Mouse (Mus musculus): ENCODE data around the gene Nhlrc3. TPM values are rescaled to one million over a fixed set of nuclear protein-coding genes. Genes with fewer than 3 reads are reported as not detected.

The Nhlrc3 gene
- total and polyA plus RNA-seq, 2 experiments from 2014 or later, result 4.2 to 5.1 TPM

- H3K27me3 ChIP-seq (ENCODE audit: control insufficient read depth, insufficient read depth, low read length), result no peaks in the 10 kb centered on the region
- ATAC-seq (ENCODE audit: insufficient read depth, low read depth) (no peak), DNase-seq (ENCODE audit: low spot score) (no peak)
- H3K27ac ChIP-seq (ENCODE audit: low read depth), result no peak overlapping the region
- H3K4me3 ChIP-seq (ENCODE audit: low read depth, low read length), result no peak overlapping the region
- no peak overlapping the region for H3K9ac ChIP-seq (replicated peaks; ENCODE audit: low read depth, low read length)
- no peak overlapping the region for H3K4me2 ChIP-seq (ENCODE audit: low read depth, low read length)
- 89% methylated on average over 3 of the region's 3 CpGs for WGBS
- no peaks in the 10 kb centered on the region for H3K4me1 ChIP-seq (ENCODE audit: control insufficient read depth, insufficient read depth)
- TF ChIP-seq CTCF (IDR thresholded peaks at IDR 0.05; ENCODE audit: low read depth) (no peak), EP300 (IDR thresholded peaks at IDR 0.05; ENCODE audit: low read depth) (no peak)
- peaks cover 17% of the 10 kb centered on the region for H3K36me3 ChIP-seq (replicated peaks; ENCODE audit: control insufficient read depth, insufficient read depth, low read length)
- H3K9me3 ChIP-seq (replicated peaks; ENCODE audit: control insufficient read depth, low read length), result no peaks in the 10 kb centered on the region
Observed at GRCm38 (mm10) chr3:53446801-53447200, 16.3 kb downstream of the Nhlrc3 start.

- Histone ChIP-seq H3K9me3 (replicated peaks; ENCODE audit: control insufficient read depth, low read length) (no peaks in the 10 kb centered on the region), H3K4me1 (ENCODE audit: control insufficient read depth, insufficient read depth) (no peaks in the 10 kb centered on the region), H3K27me3 (ENCODE audit: control insufficient read depth, insufficient read depth, low read length) (no peaks in the 10 kb centered on the region), H3K9ac (replicated peaks; ENCODE audit: low read depth, low read length) (no peak overlapping the region), H3K4me2 (ENCODE audit: low read depth, low read length) (no peak overlapping the region), H3K4me3 (ENCODE audit: low read depth, low read length) (no peak overlapping the region), H3K36me3 (replicated peaks; ENCODE audit: control insufficient read depth, insufficient read depth, low read length) (0 out of 2 replicates have a peak, but pooled peaks cover 5% of the 10 kb centered on the region), H3K27ac (ENCODE audit: low read depth) (no peak overlapping the region)
- TF ChIP-seq EP300 (IDR thresholded peaks at IDR 0.05; ENCODE audit: low read depth), result no peak
- no peak for TF ChIP-seq CTCF (IDR thresholded peaks at IDR 0.05; ENCODE audit: low read depth)
- WGBS, result 87% methylated on average over 5 of the region's 5 CpGs
- ATAC-seq (ENCODE audit: insufficient read depth, low read depth), result no peak
- DNase-seq (ENCODE audit: low spot score), result no peak
Observed at GRCm38 (mm10) chr3:53445540-53445939, 17.6 kb downstream of the Nhlrc3 start.

- no peak overlapping the region for H3K27ac ChIP-seq (ENCODE audit: low read depth)
- no peaks in the 10 kb centered on the region for H3K27me3 ChIP-seq (ENCODE audit: control insufficient read depth, insufficient read depth, low read length)
- H3K4me3 ChIP-seq (ENCODE audit: low read depth, low read length), result no peak overlapping the region
- no peaks in the 10 kb centered on the region for H3K36me3 ChIP-seq (replicated peaks; ENCODE audit: control insufficient read depth, insufficient read depth, low read length)
- ATAC-seq (ENCODE audit: insufficient read depth, low read depth) (no peak), DNase-seq (ENCODE audit: low spot score) (no peak)
- no peak overlapping the region for H3K9ac ChIP-seq (replicated peaks; ENCODE audit: low read depth, low read length)
- no peaks in the 10 kb centered on the region for H3K4me1 ChIP-seq (ENCODE audit: control insufficient read depth, insufficient read depth)
- no peak for TF ChIP-seq CTCF (IDR thresholded peaks at IDR 0.05; ENCODE audit: low read depth)
- TF ChIP-seq EP300 (IDR thresholded peaks at IDR 0.05; ENCODE audit: low read depth), result no peak
- H3K4me2 ChIP-seq (ENCODE audit: low read depth, low read length), result no peak overlapping the region
- no peaks in the 10 kb centered on the region for H3K9me3 ChIP-seq (replicated peaks; ENCODE audit: control insufficient read depth, low read length)
- 70% methylated on average over 5 of the region's 5 CpGs for WGBS
Observed at GRCm38 (mm10) chr3:53436550-53436949, 26.6 kb downstream of the Nhlrc3 start.

GRCm38 (mm10) chr3:53434610-53435009 lies 28.5 kb downstream of the Nhlrc3 start:
- Histone ChIP-seq H3K9ac (replicated peaks; ENCODE audit: low read depth, low read length) (no peak overlapping the region), H3K4me1 (ENCODE audit: control insufficient read depth, insufficient read depth) (no peaks in the 10 kb centered on the region), H3K4me3 (ENCODE audit: low read depth, low read length) (no peak overlapping the region), H3K27me3 (ENCODE audit: control insufficient read depth, insufficient read depth, low read length) (no peaks in the 10 kb centered on the region), H3K36me3 (replicated peaks; ENCODE audit: control insufficient read depth, insufficient read depth, low read length) (no peaks in the 10 kb centered on the region), H3K27ac (ENCODE audit: low read depth) (no peak overlapping the region), H3K4me2 (ENCODE audit: low read depth, low read length) (no peak overlapping the region), H3K9me3 (replicated peaks; ENCODE audit: control insufficient read depth, low read length) (no peaks in the 10 kb centered on the region)
- no peak for DNase-seq (ENCODE audit: low spot score)
- 71% methylated on average over 3 of the region's 3 CpGs for WGBS
- no peak for ATAC-seq (ENCODE audit: insufficient read depth, low read depth)
- TF ChIP-seq EP300 (IDR thresholded peaks at IDR 0.05; ENCODE audit: low read depth) (no peak), CTCF (IDR thresholded peaks at IDR 0.05; ENCODE audit: low read depth) (no peak)

GRCm38 (mm10) chr3:53423576-53423975 lies 39.6 kb downstream of the Nhlrc3 start:
- no peaks in the 10 kb centered on the region for H3K27me3 ChIP-seq (ENCODE audit: control insufficient read depth, insufficient read depth, low read length)
- H3K36me3 ChIP-seq (replicated peaks; ENCODE audit: control insufficient read depth, insufficient read depth, low read length), result no peaks in the 10 kb centered on the region
- no peak for ATAC-seq (ENCODE audit: insufficient read depth, low read depth)
- H3K9ac ChIP-seq (replicated peaks; ENCODE audit: low read depth, low read length), result no peak overlapping the region
- no peaks in the 10 kb centered on the region for H3K9me3 ChIP-seq (replicated peaks; ENCODE audit: control insufficient read depth, low read length)
- no peak for DNase-seq (ENCODE audit: low spot score)
- no peak overlapping the region for H3K4me3 ChIP-seq (ENCODE audit: low read depth, low read length)
- TF ChIP-seq CTCF (IDR thresholded peaks at IDR 0.05; ENCODE audit: low read depth), result no peak
- TF ChIP-seq EP300 (IDR thresholded peaks at IDR 0.05; ENCODE audit: low read depth), result no peak
- no peak overlapping the region for H3K4me2 ChIP-seq (ENCODE audit: low read depth, low read length)
- 47% methylated on average over 4 of the region's 4 CpGs for WGBS
- H3K4me1 ChIP-seq (ENCODE audit: control insufficient read depth, insufficient read depth), result no peaks in the 10 kb centered on the region
- H3K27ac ChIP-seq (ENCODE audit: low read depth), result no peak overlapping the region

- no peak for DNase-seq (ENCODE audit: low spot score)
- no peak overlapping the region for H3K4me3 ChIP-seq (ENCODE audit: low read depth, low read length)
- H3K27ac ChIP-seq (ENCODE audit: low read depth), result no peak overlapping the region
- no peak for ATAC-seq (ENCODE audit: insufficient read depth, low read depth)
- WGBS, result 30% methylated on average over 1 of the region's 1 CpGs
- H3K27me3 ChIP-seq (ENCODE audit: control insufficient read depth, insufficient read depth, low read length), result no peaks in the 10 kb centered on the region
- H3K4me2 ChIP-seq (ENCODE audit: low read depth, low read length), result no peak overlapping the region
- TF ChIP-seq EP300 (IDR thresholded peaks at IDR 0.05; ENCODE audit: low read depth) (no peak), CTCF (IDR thresholded peaks at IDR 0.05; ENCODE audit: low read depth) (no peak)
- H3K9ac ChIP-seq (replicated peaks; ENCODE audit: low read depth, low read length), result no peak overlapping the region
- H3K4me1 ChIP-seq (ENCODE audit: control insufficient read depth, insufficient read depth), result no peaks in the 10 kb centered on the region
- H3K36me3 ChIP-seq (replicated peaks; ENCODE audit: control insufficient read depth, insufficient read depth, low read length), result no peaks in the 10 kb centered on the region
- H3K9me3 ChIP-seq (replicated peaks; ENCODE audit: control insufficient read depth, low read length), result no peaks in the 10 kb centered on the region
Observed at GRCm38 (mm10) chr3:53422691-53423090, 40.4 kb downstream of the Nhlrc3 start.

Measured in heart, postnatal 0 days (tissue).